Mouse (Mus musculus) hindbrain, postnatal 0 days (tissue): Measurements from ENCODE around the gene Bid. TPM values are rescaled to one million over a fixed set of nuclear protein-coding genes. Genes with fewer than 3 reads are reported as not detected.
A peak's percentile ranks its signal among the peaks of the same experiment; 100 is the strongest.

Source experiments
- ATAC-seq: fragments of 200-750 bp; cut with Nextera tagmentation; 2 replicates; pipeline ENCODE4 v1.8.0; 2017; ENCODE audit warnings: mild to moderate bottlenecking, moderate TSS enrichment, moderate library complexity
- DNase-seq: peaks from one replicate; pipeline ENCODE4 v3.0.0-alpha.2; 2015; ENCODE audit warnings: low spot score
- H3K27ac ChIP-seq: fragments of 300-500 bp; sonication (generic); 2 replicates; pipeline ENCODE4 v1.5.1; 2014; ENCODE audit warnings: mild to moderate bottlenecking
- H3K27me3 ChIP-seq: fragments of 300-500 bp; sonication (generic); 2 replicates; pipeline ENCODE4 v1.6.1; 2014; ENCODE audit warnings: low read length, mixed read lengths; ENCODE audit not compliant: insufficient read depth
- H3K36me3 ChIP-seq: fragments of 300-500 bp; sonication (generic); 2 replicates; pipeline ENCODE4 v1.6.1; 2014; ENCODE audit warnings: low read length, mixed read lengths; ENCODE audit not compliant: insufficient read depth
- H3K4me1 ChIP-seq: fragments of 300-500 bp; sonication (generic); 2 replicates; pipeline ENCODE4 v1.6.1; 2014; ENCODE audit warnings: antibody characterized with exemption, low read length, mixed read lengths; ENCODE audit not compliant: insufficient read depth
- H3K4me2 ChIP-seq: fragments of 300-500 bp; sonication (generic); 2 replicates; pipeline ENCODE4 v1.6.1; 2014; ENCODE audit warnings: low read depth, mild to moderate bottlenecking, low read length, moderate library complexity, mixed read lengths
- H3K4me3 ChIP-seq: fragments of 300-500 bp; sonication (generic); 2 replicates; pipeline ENCODE4 v1.5.1; 2014; ENCODE audit warnings: low read length
- H3K9ac ChIP-seq: fragments of 300-500 bp; sonication (generic); replicated peaks from 2 replicates; pipeline ENCODE4 v1.6.1; 2014; ENCODE audit warnings: mild to moderate bottlenecking, low read length, moderate library complexity, mixed read lengths
- H3K9me3 ChIP-seq: fragments of 300-500 bp; sonication (generic); 2 replicates; pipeline ENCODE4 v1.6.1; 2016; ENCODE audit warnings: low read length, mixed read lengths
- CTCF ChIP-seq: IDR thresholded peaks from 2 replicates; pipeline ENCODE4 v1.5.1; 2016; ENCODE audit warnings: antibody characterized with exemption, control low read depth, low read depth
- WGBS: fragments of 180-500 bp; shearing (Covaris S2); extraction: QIAGEN DNeasy Blood & Tissue Kit; methylation state at CpG from one replicate; pipeline ENCODE4 v1.1.7; 2014; 5-methylcytosine and 5-hydroxymethylcytosine counted together
- polyA plus RNA-seq: library from polyadenylated mRNA; unstranded; fragments of >200 nt; fragmentation: Nextera tagmentation; extraction: Ambion mirVana; gene quantifications from 2 replicates; pipeline ENCODE4 v1.2.1, GENCODE M21; 2015
- total RNA-seq: library from RNA; depleted of rRNA; stranded (reverse); fragments of >200 nt; gene quantifications from 2 replicates; pipeline ENCODE4 v1.2.3, GENCODE M21; 2014

The Bid gene
- total and polyA plus RNA-seq, 2 experiments from 2014 or later: 43.6 to 44.3 TPM

GRCm38 (mm10) chr6:120894089-120894488 is 22.6 kb downstream of the Bid start:
- Histone ChIP-seq H3K4me2 (no peak overlapping the region), H3K9me3 (no peaks in the 10 kb centered on the region), H3K4me3 (no peak overlapping the region), H3K9ac (no peak overlapping the region), H3K4me1 (no peaks in the 10 kb centered on the region), H3K27ac (no peak overlapping the region), H3K27me3 (no peaks in the 10 kb centered on the region), H3K36me3 (peaks cover 38% of the 10 kb centered on the region)
- ATAC-seq (no peak), DNase-seq (no peak)
- no peak for TF ChIP-seq CTCF
- 94% methylated on average over 9 of the region's 9 CpGs for WGBS

GRCm38 (mm10) chr6:120886696-120887095 is 30.0 kb downstream of the Bid start:
- no peaks in the 10 kb centered on the region for H3K4me1 ChIP-seq
- no peak for DNase-seq
- no peak overlapping the region for H3K9ac ChIP-seq
- H3K9me3 ChIP-seq: no peaks in the 10 kb centered on the region
- no peaks in the 10 kb centered on the region for H3K27me3 ChIP-seq
- 81% methylated on average over 17 of the region's 17 CpGs for WGBS
- no peak overlapping the region for H3K27ac ChIP-seq
- no peak overlapping the region for H3K4me2 ChIP-seq
- H3K4me3 ChIP-seq: no peak overlapping the region
- peaks cover 32% of the 10 kb centered on the region for H3K36me3 ChIP-seq
- no peak for TF ChIP-seq CTCF
- 0 out of 2 replicates have a peak, but pooled peaks have one; percentile 19 for ATAC-seq

GRCm38 (mm10) chr6:120884436-120884835 is 32.2 kb downstream of the Bid start:
- 77% methylated on average over 6 of the region's 6 CpGs for WGBS
- DNase-seq: no peak
- no peak overlapping the region for H3K27ac ChIP-seq
- no peak for ATAC-seq
- TF ChIP-seq CTCF: no peak
- H3K4me2 ChIP-seq: no peak overlapping the region
- H3K27me3 ChIP-seq: no peaks in the 10 kb centered on the region
- H3K36me3 ChIP-seq: peaks cover 17% of the 10 kb centered on the region
- no peaks in the 10 kb centered on the region for H3K9me3 ChIP-seq
- H3K4me1 ChIP-seq: no peaks in the 10 kb centered on the region
- no peak overlapping the region for H3K4me3 ChIP-seq
- H3K9ac ChIP-seq: no peak overlapping the region

GRCm38 (mm10) chr6:120879046-120879445 is 37.6 kb downstream of the Bid start:
- Histone ChIP-seq H3K9me3 (no peaks in the 10 kb centered on the region), H3K9ac (no peak overlapping the region), H3K4me2 (no peak overlapping the region), H3K4me3 (no peak overlapping the region), H3K27ac (no peak overlapping the region), H3K27me3 (no peaks in the 10 kb centered on the region), H3K4me1 (no peaks in the 10 kb centered on the region), H3K36me3 (peaks cover 10% of the 10 kb centered on the region; the same call in 1 of the 2 replicates)
- WGBS: 84% methylated on average over 5 of the region's 5 CpGs
- no peak for ATAC-seq
- no peak for TF ChIP-seq CTCF
- no peak for DNase-seq

- Histone ChIP-seq H3K27me3 (no peaks in the 10 kb centered on the region), H3K4me3 (no peak overlapping the region), H3K9ac (no peak overlapping the region), H3K4me2 (no peak overlapping the region), H3K27ac (no peak overlapping the region), H3K36me3 (peaks cover 4% of the 10 kb centered on the region; the same call in 1 of the 2 replicates), H3K9me3 (no peaks in the 10 kb centered on the region), H3K4me1 (no peaks in the 10 kb centered on the region)
- 73% methylated on average over 9 of the region's 9 CpGs for WGBS
- DNase-seq: no peak
- TF ChIP-seq CTCF: no peak
- no peak for ATAC-seq
Observed at GRCm38 (mm10) chr6:120873874-120874273, 42.8 kb downstream of the Bid start.

GRCm38 (mm10) chr6:120871286-120871685 is 45.4 kb downstream of the Bid start:
- Histone ChIP-seq H3K4me2 (no peak overlapping the region), H3K27me3 (no peaks in the 10 kb centered on the region), H3K9ac (no peak overlapping the region), H3K36me3 (no peaks in the 10 kb centered on the region; the same call in 1 of the 2 replicates), H3K9me3 (no peaks in the 10 kb centered on the region), H3K27ac (no peak overlapping the region), H3K4me1 (no peaks in the 10 kb centered on the region), H3K4me3 (no peak overlapping the region)
- TF ChIP-seq CTCF: no peak
- 87% methylated on average over 2 of the region's 2 CpGs for WGBS
- no peak for ATAC-seq
- no peak for DNase-seq

- DNase-seq (no peak), ATAC-seq (no peak)
- no peak overlapping the region for H3K4me3 ChIP-seq
- no peaks in the 10 kb centered on the region for H3K9me3 ChIP-seq
- H3K4me1 ChIP-seq: no peaks in the 10 kb centered on the region
- H3K9ac ChIP-seq: no peak overlapping the region
- no peak for TF ChIP-seq CTCF
- 87% methylated on average over 1 of the region's 1 CpGs for WGBS
- no peak overlapping the region for H3K4me2 ChIP-seq
- H3K27me3 ChIP-seq: no peaks in the 10 kb centered on the region
- H3K27ac ChIP-seq: no peak overlapping the region
- H3K36me3 ChIP-seq: peaks cover 5% of the 10 kb centered on the region; the same call in 1 of the 2 replicates
Observed at GRCm38 (mm10) chr6:120868824-120869223, 47.8 kb downstream of the Bid start.
